Mouse (Mus musculus) forebrain, postnatal 0 days (tissue): ENCODE results near the gene Sumo1. TPM values are rescaled to one million over a fixed set of nuclear protein-coding genes. Genes with fewer than 3 reads are reported as not detected.

ENCODE experiments used
- ATAC-seq: fragments of 200-750 bp; cut with Nextera tagmentation; 2 replicates; pipeline ENCODE4 v1.8.0; 2017; ENCODE audit warnings: mild to moderate bottlenecking, moderate library complexity
- DNase-seq: peaks from one replicate; pipeline ENCODE4 v3.0.0-alpha.2; 2015
- H3K27ac ChIP-seq: fragments of 300-500 bp; sonication (generic); 2 replicates; pipeline ENCODE4 v1.5.1; 2014; ENCODE audit warnings: low read depth, mild to moderate bottlenecking, antibody characterized with exemption, low read length, moderate library complexity, mixed read lengths
- H3K27me3 ChIP-seq: fragments of 300-500 bp; sonication (generic); 2 replicates; pipeline ENCODE4 v1.6.1; 2014; ENCODE audit warnings: mild to moderate bottlenecking, low read length, mixed read lengths; ENCODE audit not compliant: insufficient read depth
- H3K36me3 ChIP-seq: fragments of 300-500 bp; sonication (generic); 2 replicates; pipeline ENCODE4 v1.6.1; 2014; ENCODE audit warnings: mild to moderate bottlenecking, moderate library complexity; ENCODE audit not compliant: insufficient read depth
- H3K4me1 ChIP-seq: fragments of 300-500 bp; sonication (generic); 2 replicates; pipeline ENCODE4 v1.6.1; 2014; ENCODE audit warnings: antibody characterized with exemption; ENCODE audit not compliant: insufficient read depth
- H3K4me2 ChIP-seq: fragments of 300-500 bp; sonication (generic); 2 replicates; pipeline ENCODE4 v1.6.1; 2014; ENCODE audit warnings: low read depth, mild to moderate bottlenecking, moderate library complexity
- H3K4me3 ChIP-seq: fragments of 300-500 bp; sonication (generic); 2 replicates; pipeline ENCODE4 v1.5.1; 2014; ENCODE audit warnings: low read depth, low read length, mixed read lengths
- H3K9ac ChIP-seq: fragments of 300-500 bp; sonication (generic); 2 replicates; pipeline ENCODE4 v1.6.1; 2014; ENCODE audit warnings: mild to moderate bottlenecking
- H3K9me3 ChIP-seq: fragments of 300-500 bp; sonication (generic); 2 replicates; pipeline ENCODE4 v1.6.1; 2016; ENCODE audit warnings: low read length
- CTCF ChIP-seq: sonication (generic); IDR thresholded peaks from 2 replicates; pipeline ENCODE4 v1.5.1; 2016; ENCODE audit warnings: antibody characterized with exemption, control low read depth, low read depth
- WGBS: fragments of 180-500 bp; shearing (Covaris S2); extraction: QIAGEN DNeasy Blood & Tissue Kit; methylation state at CpG from one replicate; pipeline ENCODE4 v1.1.7; 2014; 5-methylcytosine and 5-hydroxymethylcytosine counted together
- polyA plus RNA-seq: library from polyadenylated mRNA; unstranded; fragments of >200 nt; fragmentation: Nextera tagmentation; extraction: Ambion mirVana; gene quantifications from 2 replicates; pipeline ENCODE4 v1.2.1, GENCODE M21; 2015
- total RNA-seq: library from RNA; depleted of rRNA; stranded (reverse); fragments of >200 nt; gene quantifications from 2 replicates; pipeline ENCODE4 v1.2.3, GENCODE M21; 2014

The Sumo1 gene
- total and polyA plus RNA-seq, 2 experiments from 2014 or later: 172 to 369 TPM

GRCm38 (mm10) chr1:59594586-59595266 lies 75.9 kb downstream of the Sumo1 start:
- Histone ChIP-seq H3K9me3 (no peaks in the 10 kb centered on the region), H3K27me3 (no peaks in the 10 kb centered on the region), H3K4me2 (no peak overlapping the region), H3K4me3 (no peak overlapping the region), H3K36me3 (no peaks in the 10 kb centered on the region), H3K9ac (no peak overlapping the region), H3K27ac (no peak overlapping the region), H3K4me1 (peaks cover 10% of the 10 kb centered on the region; the same call in 1 of the 2 replicates)
- DNase-seq: no peak
- TF ChIP-seq CTCF: no peak
- no peak for ATAC-seq
- 92% methylated on average over 11 of the region's 11 CpGs for WGBS

- H3K4me3 ChIP-seq: no peak overlapping the region
- no peak overlapping the region for H3K4me2 ChIP-seq
- ATAC-seq (no peak), DNase-seq (no peak)
- no peaks in the 10 kb centered on the region for H3K27me3 ChIP-seq
- no peak for TF ChIP-seq CTCF
- H3K36me3 ChIP-seq: no peaks in the 10 kb centered on the region
- H3K4me1 ChIP-seq: peaks cover 10% of the 10 kb centered on the region; the same call in 1 of the 2 replicates
- no peaks in the 10 kb centered on the region for H3K9me3 ChIP-seq
- 0 out of 2 replicates have a peak overlapping the region, but pooled peaks have one; percentile 2 for H3K27ac ChIP-seq
- 64% methylated on average over 2 of the region's 2 CpGs for WGBS
- H3K9ac ChIP-seq: 0 out of 2 replicates have a peak overlapping the region, but pooled peaks have one; percentile 25
Observed at GRCm38 (mm10) chr1:59593622-59594035, 77.0 kb downstream of the Sumo1 start.

- peak; percentile 84; the same call in 1 of the 2 replicates for ATAC-seq
- Histone ChIP-seq H3K4me2 (peak overlapping the region; percentile 35), H3K27me3 (no peaks in the 10 kb centered on the region), H3K4me1 (peaks cover 10% of the 10 kb centered on the region; the same call in 1 of the 2 replicates), H3K4me3 (peak overlapping the region; percentile 9), H3K27ac (0 out of 2 replicates have a peak overlapping the region, but pooled peaks have one; percentile 9), H3K9me3 (no peaks in the 10 kb centered on the region), H3K9ac (peak overlapping the region; percentile 25; the same call in 1 of the 2 replicates), H3K36me3 (no peaks in the 10 kb centered on the region)
- DNase-seq: peak; percentile 44
- WGBS: 5% methylated on average over 12 of the region's 12 CpGs
- TF ChIP-seq CTCF: no peak
Observed at GRCm38 (mm10) chr1:59592876-59593275, 77.8 kb downstream of the Sumo1 start.

- 7% methylated on average over 10 of the region's 10 CpGs for WGBS
- Histone ChIP-seq H3K36me3 (no peaks in the 10 kb centered on the region), H3K27ac (peak overlapping the region; percentile 41; the same call in 1 of the 2 replicates), H3K27me3 (no peaks in the 10 kb centered on the region), H3K4me1 (peaks cover 10% of the 10 kb centered on the region; the same call in 1 of the 2 replicates), H3K4me3 (peak overlapping the region; percentile 9), H3K4me2 (peak overlapping the region; percentile 35), H3K9ac (0 out of 2 replicates have a peak overlapping the region, but pooled peaks have one; percentile 25), H3K9me3 (no peaks in the 10 kb centered on the region)
- DNase-seq (no peak), ATAC-seq (peak; percentile 38)
- TF ChIP-seq CTCF: no peak
Observed at GRCm38 (mm10) chr1:59592359-59592758, 78.3 kb downstream of the Sumo1 start.

- Histone ChIP-seq H3K27ac (no peak overlapping the region), H3K36me3 (no peaks in the 10 kb centered on the region), H3K9ac (no peak overlapping the region), H3K4me1 (peaks cover 10% of the 10 kb centered on the region), H3K4me2 (no peak overlapping the region), H3K27me3 (no peaks in the 10 kb centered on the region; the same call in 1 of the 2 replicates), H3K9me3 (no peaks in the 10 kb centered on the region), H3K4me3 (no peak overlapping the region)
- WGBS: 72% methylated on average over 1 of the region's 1 CpGs
- DNase-seq (no peak), ATAC-seq (no peak)
- no peak for TF ChIP-seq CTCF
Observed at GRCm38 (mm10) chr1:59589271-59589670, 81.4 kb downstream of the Sumo1 start.

GRCm38 (mm10) chr1:59584656-59585410 lies 85.8 kb downstream of the Sumo1 start:
- Histone ChIP-seq H3K36me3 (no peaks in the 10 kb centered on the region), H3K27ac (no peak overlapping the region), H3K4me2 (no peak overlapping the region), H3K4me3 (no peak overlapping the region), H3K27me3 (no peaks in the 10 kb centered on the region; the same call in 1 of the 2 replicates), H3K9ac (no peak overlapping the region), H3K4me1 (no peaks in the 10 kb centered on the region; the same call in 1 of the 2 replicates), H3K9me3 (no peaks in the 10 kb centered on the region)
- 10% methylated on average over 18 of the region's 18 CpGs for WGBS
- TF ChIP-seq CTCF: peak; percentile 78
- ATAC-seq: peak; percentile 45; the same call in 1 of the 2 replicates
- peak; percentile 57 for DNase-seq
